Mouse (Mus musculus) embryonic fibroblast, embryonic 13.5 days (primary cell): ENCODE data around the gene Pid1. TPM values are rescaled to one million over a fixed set of nuclear protein-coding genes. Genes with fewer than 3 reads are reported as not detected.

Source experiments
- H3K27ac ChIP-seq: 2 replicates; pipeline ENCODE4 v1.5.1; 2012; ENCODE audit warnings: low read length, control low read depth, inconsistent platforms; ENCODE audit not compliant: insufficient read depth
- H3K4me1 ChIP-seq: 2 replicates; pipeline ENCODE4 v1.6.1; 2011; ENCODE audit warnings: low read length; ENCODE audit not compliant: control insufficient read depth, insufficient read depth
- H3K4me3 ChIP-seq: 2 replicates; pipeline ENCODE4 v1.5.1; 2011; ENCODE audit warnings: mild to moderate bottlenecking, control low read depth, low read length; ENCODE audit not compliant: insufficient read depth
- CTCF ChIP-seq: IDR thresholded peaks from 2 replicates; pipeline ENCODE4 v1.5.1; 2011; ENCODE audit warnings: mild to moderate bottlenecking, control low read depth, low read length, moderate library complexity, borderline replicate concordance; ENCODE audit not compliant: insufficient read depth
- POLR2A ChIP-seq: IDR thresholded peaks from 2 replicates; pipeline ENCODE4 v1.6.1; 2011; ENCODE audit warnings: low read depth, mild to moderate bottlenecking, control low read depth, low read length, moderate library complexity
- polyA plus RNA-seq: library from polyadenylated mRNA; stranded (reverse); fragments of >200 nt; gene quantifications from 2 replicates; pipeline ENCODE4 v1.2.4, GENCODE M21; 2011; ENCODE audit warnings: low read depth; ENCODE audit not compliant: missing spikeins, insufficient read length

Gene Pid1
- polyA plus RNA-seq, 1 experiment: 20.5 TPM

DNA sequence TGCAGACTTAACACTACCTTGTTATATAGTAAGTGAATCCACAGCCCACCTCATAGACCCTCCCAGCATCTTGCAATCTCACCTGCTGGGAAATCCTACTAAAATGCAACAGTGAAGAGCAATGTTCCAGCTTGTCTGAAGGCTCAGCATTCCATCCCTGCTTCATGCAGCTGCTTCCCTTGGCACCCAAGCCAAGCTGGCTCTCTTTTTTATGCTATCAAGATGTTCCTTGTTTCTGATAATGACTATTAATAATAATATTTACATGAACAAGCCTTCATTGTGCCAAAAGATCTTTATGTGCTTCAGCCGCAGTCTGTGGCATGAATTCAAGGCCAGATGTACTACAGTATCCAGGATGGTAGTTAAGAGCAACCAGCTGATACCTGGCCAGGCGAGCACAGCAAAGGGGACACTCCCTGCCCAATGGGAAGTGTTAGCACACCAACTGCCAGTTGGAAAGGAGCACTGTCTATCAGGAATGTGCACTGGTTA lies 54.0 kb downstream of the Pid1 start:
- Histone ChIP-seq H3K27ac (no peak overlapping the region), H3K4me3 (no peak overlapping the region), H3K4me1 (no peaks in the 10 kb centered on the region)
- TF ChIP-seq POLR2A: no peak

DNA sequence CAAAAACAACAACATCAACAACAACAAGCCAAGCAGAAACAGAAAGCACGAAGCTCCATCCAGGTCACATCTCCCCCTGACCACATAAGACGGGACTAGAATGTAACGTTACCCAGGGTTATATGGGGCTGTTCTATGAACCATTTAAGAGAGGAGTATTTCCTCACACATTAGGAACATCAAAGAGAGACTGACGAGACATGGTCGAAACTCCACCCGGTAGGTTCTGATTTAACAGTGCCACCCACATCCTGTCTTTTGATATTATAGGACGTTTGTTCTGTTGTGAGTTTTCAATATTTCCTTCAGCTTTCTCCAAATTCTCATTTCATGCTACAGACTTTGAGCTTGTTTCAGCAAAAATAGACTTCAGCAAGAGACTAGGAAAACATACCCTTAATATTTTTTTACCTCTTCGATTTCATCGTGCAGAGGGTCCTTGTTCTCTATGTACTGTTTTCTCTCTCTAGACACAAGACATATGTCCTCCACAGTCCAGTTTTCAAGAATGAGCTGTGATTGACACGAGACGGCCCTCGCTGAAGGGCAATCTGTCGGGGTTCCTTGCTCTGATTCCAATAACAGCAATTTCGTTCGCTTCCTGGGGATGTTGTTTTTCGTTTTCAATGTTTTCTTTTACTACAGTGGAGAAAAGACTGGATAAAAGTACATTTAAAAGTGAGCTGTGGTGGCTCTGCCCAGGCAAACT lies 58.1 kb downstream of the Pid1 start:
- Histone ChIP-seq H3K4me1 (0 out of 2 replicates have a peak, but pooled peaks cover 3% of the 10 kb centered on the region), H3K27ac (no peak overlapping the region), H3K4me3 (no peak overlapping the region)
- TF ChIP-seq CTCF (no peak), POLR2A (no peak)

DNA sequence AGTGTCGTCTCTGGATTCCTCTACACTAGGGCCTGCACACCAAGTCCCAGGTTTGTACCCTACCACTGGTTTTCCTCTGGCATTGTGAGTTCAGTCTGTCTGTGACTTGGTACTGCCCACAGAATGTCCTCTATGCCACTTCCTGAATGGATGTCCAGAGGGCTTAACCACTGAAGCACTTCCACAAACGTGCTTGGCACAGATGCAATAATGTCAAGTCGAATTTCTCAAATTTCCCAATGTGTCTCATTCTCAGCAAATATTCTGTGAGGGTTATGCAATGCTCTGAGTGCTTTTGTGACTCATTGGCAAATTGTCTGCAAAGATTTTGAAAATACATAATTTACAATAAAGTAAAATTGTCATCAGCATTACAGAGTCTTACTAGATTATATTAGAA lies 61.2 kb downstream of the Pid1 start:
- H3K27ac ChIP-seq: no peak overlapping the region

DNA sequence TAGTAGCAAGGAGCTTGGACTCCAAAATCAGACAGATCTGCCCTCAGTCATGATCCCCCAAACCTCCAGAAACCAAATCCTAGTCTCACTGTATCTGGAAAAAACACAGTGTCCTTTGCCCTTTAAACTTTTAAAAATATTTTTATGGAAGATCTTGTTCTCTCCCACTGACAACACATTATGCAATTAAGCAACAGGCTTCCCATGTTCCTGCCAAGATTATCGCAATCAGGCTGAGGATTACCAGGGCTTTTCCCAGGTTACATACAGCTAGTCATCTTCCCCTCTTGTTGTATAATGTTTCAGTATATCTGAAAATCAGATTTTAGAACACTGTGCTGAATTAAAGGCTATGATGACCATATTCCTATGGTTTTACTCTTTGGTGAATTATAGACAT lies 64.3 kb downstream of the Pid1 start:
- Histone ChIP-seq H3K4me3 (no peak overlapping the region), H3K4me1 (0 out of 2 replicates have a peak, but pooled peaks cover 3% of the 10 kb centered on the region), H3K27ac (no peak overlapping the region)
- TF ChIP-seq CTCF: no peak
- no peak for TF ChIP-seq POLR2A

More for the DNA sequence above, 61.2 kb downstream of the Pid1 start:
- Histone ChIP-seq H3K4me1 (0 out of 2 replicates have a peak, but pooled peaks cover 3% of the 10 kb centered on the region), H3K4me3 (no peak overlapping the region)
- no peak for TF ChIP-seq POLR2A
- TF ChIP-seq CTCF: no peak

DNA sequence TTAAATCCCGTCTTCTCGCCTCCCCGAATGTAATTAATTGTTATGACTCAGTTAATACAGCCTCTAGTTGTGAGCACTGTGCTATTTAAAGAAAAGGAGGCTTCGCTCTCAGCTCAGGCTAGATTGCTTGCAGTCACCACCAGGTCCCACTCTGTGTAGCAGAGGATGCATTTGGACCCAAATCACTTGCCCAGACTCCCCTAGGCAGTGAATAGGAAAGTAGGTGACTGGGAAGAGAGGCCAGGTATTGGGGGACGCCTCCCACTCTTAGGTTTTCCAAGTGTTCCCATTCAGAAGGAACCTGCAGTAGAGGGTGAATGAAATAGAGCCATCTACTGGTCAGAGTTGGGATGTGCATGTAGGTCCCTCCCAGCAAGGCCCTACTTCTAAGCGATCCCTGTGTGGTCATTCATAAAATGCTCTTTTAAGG lies 77.3 kb downstream of the Pid1 start:
- no peak overlapping the region for H3K4me3 ChIP-seq
- TF ChIP-seq POLR2A: no peak
- TF ChIP-seq CTCF: peak; percentile 37; the same call in 1 of the 2 replicates
- no peak overlapping the region for H3K27ac ChIP-seq
- no peaks in the 10 kb centered on the region for H3K4me1 ChIP-seq

DNA sequence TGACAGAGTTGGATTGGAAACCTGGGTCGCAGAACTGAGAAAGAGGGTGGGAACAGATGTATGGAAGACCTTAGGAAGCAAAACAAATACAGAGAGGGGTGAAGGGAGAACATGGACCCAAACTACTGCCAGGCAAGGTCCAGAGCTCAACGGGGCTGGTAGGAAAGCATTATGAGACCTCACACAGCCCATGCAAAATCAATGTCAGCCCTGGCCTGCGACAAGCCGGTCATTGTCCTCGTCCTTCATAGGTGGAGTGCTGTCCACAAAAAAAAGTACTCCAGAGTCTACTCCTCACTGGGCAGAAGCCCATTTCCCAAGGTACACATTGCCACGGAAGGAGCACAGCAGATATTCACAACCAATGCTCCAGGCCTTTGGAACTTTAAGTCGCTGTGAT lies 78.4 kb downstream of the Pid1 start:
- H3K4me1 ChIP-seq: no peaks in the 10 kb centered on the region

DNA sequence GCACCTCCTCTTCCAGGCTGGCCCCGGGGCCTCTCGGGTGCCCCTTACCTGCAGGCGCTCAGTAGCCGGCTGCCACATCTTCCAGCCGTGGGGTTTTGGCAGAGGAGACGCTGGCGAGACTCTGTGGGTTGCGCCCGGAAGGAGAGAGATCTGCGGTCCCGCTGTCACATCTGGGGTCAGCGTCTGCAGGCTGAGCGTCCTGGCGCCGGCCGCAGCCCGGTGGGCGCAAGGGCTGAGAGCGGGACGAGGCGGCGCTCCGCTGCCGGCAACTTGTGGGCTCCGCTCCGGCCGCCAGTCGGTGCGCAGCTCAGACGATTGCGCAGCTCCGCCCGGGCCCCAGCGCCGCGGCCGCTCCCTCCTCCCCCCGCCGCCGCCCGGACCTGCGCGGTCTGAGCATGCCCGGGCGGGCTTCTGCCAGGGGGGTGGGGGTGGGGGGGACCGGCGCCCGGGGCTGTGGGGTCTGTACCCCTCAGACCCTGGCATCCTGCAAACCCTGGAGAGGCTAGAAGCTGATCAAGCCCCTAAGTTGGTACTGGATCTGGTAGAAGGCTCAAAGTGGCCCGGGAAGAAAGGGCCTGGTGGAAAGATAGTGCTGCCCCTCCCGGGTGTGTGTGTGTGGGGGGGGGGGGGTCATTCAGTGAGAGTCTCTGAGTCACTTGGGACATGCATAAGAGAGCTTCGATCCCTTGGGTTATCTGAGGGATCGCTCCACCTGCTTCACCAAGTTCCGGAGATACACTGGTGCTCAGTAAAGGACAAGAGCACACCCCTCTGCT lies 79.5 kb downstream of the Pid1 start:
- Histone ChIP-seq H3K27ac (no peak overlapping the region), H3K4me3 (peak overlapping the region; percentile 78), H3K4me1 (no peaks in the 10 kb centered on the region)
- no peak for TF ChIP-seq CTCF
- peak; percentile 56 for TF ChIP-seq POLR2A

More for the DNA sequence above, 78.4 kb downstream of the Pid1 start:
- Histone ChIP-seq H3K4me3 (no peak overlapping the region), H3K27ac (no peak overlapping the region)
- TF ChIP-seq POLR2A: no peak
- TF ChIP-seq CTCF: no peak

DNA sequence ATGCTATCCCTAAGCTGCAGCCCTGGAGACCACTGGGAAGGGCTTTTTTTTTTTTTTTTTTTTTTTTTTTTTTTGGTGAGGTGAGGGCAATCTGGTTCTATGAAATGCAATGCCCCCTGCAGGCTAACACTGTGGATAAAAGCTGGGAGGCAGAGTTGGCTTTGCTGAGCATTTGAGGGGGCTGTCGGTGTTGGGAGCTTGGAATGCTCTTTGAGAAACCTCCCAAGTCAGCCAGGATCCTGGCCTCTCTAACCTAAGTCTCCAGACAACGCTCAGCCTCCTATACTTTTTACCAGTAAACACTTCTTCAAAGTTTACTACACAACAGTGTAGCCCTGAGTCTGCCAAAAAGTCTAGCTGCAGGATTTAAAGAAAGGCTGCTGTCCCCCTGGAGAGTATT lies 80.9 kb downstream of the Pid1 start:
- H3K4me1 ChIP-seq: no peaks in the 10 kb centered on the region
- TF ChIP-seq POLR2A (no peak), CTCF (0 out of 2 replicates have a peak, but pooled peaks have one; percentile 9)
- no peak overlapping the region for H3K27ac ChIP-seq
- H3K4me3 ChIP-seq: peak overlapping the region; percentile 78

DNA sequence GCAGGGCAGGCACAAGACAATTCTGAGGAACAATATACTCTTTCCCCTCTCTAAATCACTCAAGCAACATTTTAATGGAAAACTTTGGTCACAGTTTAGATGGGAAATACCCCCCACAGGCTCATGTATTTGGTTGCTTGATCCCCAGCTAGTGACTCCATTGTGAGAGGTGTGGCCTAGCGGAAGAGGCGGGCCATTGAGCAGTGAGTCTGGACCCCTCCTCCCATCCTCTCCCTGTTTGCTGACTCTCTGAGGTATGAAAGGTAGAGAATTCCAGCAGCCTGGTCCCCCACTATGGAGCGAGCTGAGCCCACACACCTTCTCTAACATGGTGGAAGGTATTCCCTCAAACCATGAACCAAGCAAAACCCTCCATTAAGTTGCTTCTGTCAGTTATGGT lies 83.8 kb downstream of the Pid1 start:
- no peak for TF ChIP-seq POLR2A
- TF ChIP-seq CTCF: no peak
- H3K4me1 ChIP-seq: no peaks in the 10 kb centered on the region
- H3K27ac ChIP-seq: no peak overlapping the region
- H3K4me3 ChIP-seq: no peak overlapping the region
